Mouse (Mus musculus) urinary bladder, adult 18-20 months (tissue): ENCODE measurements around the gene Wfdc17.
A peak's percentile ranks its signal among the peaks of the same experiment; 100 is the strongest.

Experiments used
- DNase-seq, 2 experiments: peaks; one replicate each; pipeline ENCODE4 v3.0.0; 2022; ENCODE audit warnings: low spot score in 2 of 2, mixed read lengths in 2 of 2

Wfdc17 gene

DNA sequence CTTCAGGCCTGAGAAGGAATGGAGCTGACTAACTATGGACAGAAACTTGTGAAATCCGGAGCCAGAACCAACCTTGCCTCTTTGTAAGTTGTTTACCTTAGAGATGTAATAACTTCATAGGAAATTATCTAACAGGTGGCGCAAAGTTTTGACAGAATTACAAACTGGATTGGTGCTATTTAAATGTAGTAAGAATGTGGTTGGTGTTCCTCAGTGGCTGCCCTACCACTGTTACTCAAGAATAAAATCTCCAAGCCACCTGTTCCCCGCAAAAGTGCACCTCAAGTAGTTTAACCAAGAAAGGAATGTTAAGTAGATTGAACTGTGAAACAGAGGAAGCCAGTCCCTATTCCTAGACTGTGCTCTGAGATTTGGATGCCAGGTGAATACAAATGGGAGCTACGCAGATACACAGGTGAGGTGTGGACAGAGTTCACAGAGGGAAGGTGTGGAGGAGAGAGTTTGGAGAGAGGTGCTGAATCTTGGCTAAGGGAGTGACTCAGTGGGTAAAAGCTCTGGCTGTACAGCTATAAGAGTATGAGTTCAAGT lies 36.7 kb downstream of the Wfdc17 start:
- DNase-seq: no peak

DNA sequence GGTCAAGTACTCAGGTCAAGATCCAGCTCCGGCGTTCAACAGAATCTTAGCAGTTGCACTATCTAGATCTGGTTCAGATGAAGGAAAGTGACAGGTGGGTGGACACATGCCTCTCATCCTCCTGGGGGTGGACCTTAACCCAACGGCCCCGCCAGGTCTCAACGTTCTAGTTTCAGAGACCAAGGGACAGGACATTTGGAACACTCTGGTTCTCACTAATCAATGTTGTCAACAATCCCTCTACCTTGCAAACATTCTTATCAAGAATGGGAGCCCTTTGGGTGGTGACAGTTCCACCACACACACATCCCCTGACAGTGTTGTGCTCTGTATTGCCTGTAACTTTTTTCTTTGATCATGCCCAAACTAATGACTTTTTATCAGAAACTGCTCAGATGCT lies 38.0 kb downstream of the Wfdc17 start:
- no peak for DNase-seq

DNA sequence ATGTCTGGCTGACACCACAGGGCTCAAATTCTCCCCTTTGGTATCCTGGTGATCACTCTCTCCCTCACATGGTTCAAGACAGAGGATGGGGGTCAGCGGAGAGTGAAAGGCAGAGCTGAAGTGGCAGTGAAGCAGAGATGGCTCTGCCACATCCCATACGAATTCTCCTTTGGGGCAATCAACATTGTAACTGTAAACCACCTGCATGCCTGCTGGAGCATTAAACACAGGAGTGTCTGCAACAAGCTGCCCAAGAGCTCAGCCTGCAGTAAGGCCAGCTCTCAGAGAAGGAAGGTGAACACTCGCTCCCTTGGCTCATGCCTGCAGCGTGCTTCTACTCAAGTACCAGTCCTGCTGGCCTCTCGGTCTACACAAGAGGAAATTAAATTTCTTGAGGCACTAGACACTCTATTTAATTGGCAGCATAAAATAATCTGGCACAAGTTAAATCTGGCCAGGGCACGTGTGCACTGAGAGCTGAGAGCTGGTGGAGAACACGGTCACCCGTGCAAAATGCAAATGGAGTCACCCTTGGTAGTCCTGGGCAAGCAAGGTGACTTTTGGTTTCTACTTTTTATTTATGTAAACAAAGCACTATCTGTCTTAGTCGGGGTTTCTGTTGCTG lies 39.1 kb downstream of the Wfdc17 start:
- DNase-seq: no peak

DNA sequence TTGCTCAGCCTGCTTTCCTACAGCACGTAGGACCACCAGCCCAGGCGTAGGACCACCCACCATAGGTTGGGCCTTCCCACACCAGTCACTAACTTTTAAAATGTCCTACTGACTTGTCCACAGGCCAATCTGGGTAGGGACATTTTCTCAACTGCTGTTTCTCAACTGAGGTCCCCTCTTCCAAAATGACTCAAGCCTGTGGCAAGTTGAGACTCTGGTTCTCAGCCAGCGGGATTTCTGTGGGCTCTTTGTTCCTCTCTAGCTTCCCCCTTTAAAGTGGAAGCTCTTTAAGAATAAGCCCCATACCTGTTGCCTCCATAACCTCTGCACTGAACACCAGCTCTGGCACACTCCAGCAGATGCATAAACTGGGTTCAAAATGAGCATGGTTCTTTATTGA lies 39.7 kb downstream of the Wfdc17 start:
- no peak for DNase-seq

DNA sequence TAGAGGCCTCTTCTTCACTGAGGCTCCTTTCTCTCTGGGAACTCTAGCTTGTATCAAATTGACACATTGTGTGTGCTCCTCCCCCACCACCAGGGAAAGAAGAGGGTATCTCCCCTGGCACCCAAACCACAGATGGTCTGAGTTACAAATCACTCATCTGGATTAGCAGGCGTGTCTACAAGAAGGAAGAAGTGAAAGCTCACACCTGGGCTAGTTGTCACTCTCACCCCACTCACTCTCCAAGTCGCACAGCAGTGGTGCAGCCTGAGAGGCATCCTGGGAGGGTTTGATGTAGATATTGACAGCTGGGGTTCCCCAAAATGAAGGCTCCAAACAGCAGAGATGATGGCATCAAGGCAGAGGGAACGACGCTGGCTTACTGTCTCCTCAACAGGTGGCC lies 42.4 kb downstream of the Wfdc17 start:
- no peak for DNase-seq

DNA sequence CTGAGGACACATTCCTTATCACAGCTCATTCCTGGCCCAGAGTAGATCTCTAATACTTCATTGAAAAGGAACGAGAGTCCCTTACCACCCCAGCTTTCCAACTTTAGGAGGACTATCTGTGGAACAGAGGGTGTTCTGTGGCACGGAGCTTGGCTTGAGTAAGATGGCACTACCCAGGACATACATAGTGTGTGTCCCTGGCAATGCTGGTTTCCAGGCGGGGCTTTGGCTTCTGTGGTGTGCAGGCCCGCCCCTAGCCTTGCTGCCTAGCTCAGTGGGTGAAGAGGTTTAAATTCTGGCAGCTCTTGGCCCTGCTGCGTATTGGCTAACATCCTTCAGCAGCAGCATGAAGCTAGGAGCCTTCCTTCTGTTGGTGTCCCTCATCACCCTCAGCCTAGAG lies 42.9 kb downstream of the Wfdc17 start, which contains the start of gene Wfdc21:
Gene Wfdc21, plus strand, starts transcription at position 260 of the 400 bp plus-strand sequence.
- no peak for DNase-seq

DNA sequence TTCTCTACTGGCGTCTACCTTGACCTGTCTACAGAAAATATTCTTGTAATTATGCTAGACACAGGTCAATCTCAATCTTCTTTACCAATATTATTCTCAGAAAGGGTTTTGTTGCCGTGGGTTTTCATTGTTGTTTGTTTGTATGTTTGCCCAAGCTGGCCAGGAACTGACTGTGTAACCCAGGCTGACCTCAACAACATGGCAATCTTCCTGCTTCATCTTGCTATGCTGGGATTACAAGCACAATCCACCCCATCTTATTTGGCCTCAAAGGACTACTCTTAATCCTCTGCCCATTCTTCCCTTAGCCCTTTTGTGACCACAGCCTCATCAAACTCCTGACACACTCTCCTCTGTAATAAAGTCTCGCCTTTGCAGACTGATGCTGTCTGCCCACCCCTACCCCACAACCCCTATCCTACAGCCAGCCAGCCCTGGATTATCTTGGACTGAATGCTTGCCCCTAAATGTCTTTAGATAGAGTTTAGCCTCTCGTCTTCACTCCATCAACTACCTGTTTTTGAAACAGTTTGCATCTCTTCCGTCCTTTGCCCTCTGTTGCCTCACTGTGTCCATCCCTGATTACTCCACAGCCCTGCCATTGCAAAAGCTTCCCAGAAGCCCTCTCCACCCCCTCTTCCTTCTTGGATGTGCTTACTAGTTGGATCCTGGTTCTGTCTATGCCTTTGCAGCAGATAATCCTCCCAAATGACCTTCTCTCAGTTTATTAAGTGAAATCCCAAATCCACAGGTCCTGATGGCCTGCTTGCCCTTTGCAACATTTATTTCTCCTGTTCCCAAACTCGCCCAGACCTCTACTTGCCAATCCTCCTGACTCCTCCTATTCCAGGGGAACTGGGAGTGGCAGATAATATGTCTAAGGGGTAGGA lies 43.8 kb downstream of the Wfdc17 start:
- no peak for DNase-seq

DNA sequence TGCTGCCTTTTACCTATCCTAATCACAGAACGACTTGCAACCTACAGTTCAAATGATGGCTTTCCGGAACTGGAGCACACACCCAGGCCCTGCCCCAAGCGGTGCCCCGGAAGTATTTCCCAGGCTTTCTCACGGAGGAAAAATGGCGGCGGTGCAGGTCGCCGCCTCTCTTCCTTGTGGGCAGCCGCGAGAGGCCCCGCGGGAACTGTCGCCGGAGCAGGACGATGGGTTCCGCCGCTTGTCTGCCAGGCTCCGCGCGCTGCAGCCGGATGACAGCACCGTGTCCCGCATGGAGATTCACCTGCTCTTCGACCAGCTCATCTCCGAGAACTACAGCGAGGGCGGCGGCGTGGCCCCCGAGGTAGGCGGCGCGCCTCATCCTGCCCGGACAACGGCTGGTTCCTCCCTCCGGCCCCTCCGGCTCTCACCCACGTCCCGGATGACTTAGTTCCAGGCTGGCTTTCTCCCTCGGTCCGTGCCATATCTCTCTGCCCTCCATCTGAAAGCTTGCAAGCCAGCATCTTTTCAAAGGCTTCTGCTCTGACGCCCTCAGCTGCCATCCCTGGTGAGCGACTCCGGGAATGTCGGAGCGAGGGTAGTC lies 49.9 kb downstream of the Wfdc17 start, which contains the start of gene Heatr6:
Gene Heatr6, plus strand, starts transcription at position 116 of the 601 bp plus-strand sequence.
- DNase-seq: peak; percentile 80 to 83

DNA sequence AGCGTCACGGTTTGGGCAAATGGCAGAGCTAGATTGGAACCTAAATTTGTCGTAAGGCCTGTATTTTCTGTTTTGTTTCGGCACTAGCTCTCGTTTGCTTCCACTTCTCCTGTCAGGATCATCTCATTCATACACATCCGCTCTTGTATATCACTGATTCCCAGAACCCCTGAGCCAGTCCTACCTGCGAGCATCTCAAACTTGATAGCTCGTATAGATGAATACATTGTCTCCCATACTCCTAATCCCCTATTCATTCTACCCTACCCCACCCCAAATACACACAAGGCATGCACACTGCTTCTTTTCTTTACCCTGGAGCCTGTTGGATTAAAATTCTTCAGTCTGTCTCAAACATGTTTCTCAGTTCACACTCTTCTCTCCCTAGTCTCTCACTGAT lies 50.4 kb downstream of the Wfdc17 start:
- no peak for DNase-seq
